Mouse (Mus musculus) MEL (cell line): ENCODE results near the gene Pcyt1b.

Experiments used
- CTCF ChIP-seq, 3 experiments: IDR thresholded peaks in 2 of 3; conservative IDR thresholded peaks in 1 of 3; 2 replicates each; pipeline ENCODE4 v1.5.1; 2011 to 2012; ENCODE audit warnings: low read length in 3 of 3, low read depth in 2 of 3, mild to moderate bottlenecking in 2 of 3, improper control_type of control experiment in 1 of 3, inconsistent platforms in 1 of 3, mixed read lengths in 1 of 3, moderate library complexity in 1 of 3; ENCODE audit not compliant: control insufficient read depth in 1 of 3, insufficient read depth in 1 of 3, poor library complexity in 1 of 3, severe bottlenecking in 1 of 3
- E2F4 ChIP-seq: IDR thresholded peaks from 2 replicates; pipeline ENCODE4 v1.6.1; 2011; ENCODE audit warnings: low read depth, low read length, improper control_type of control experiment, borderline replicate concordance
- EP300 ChIP-seq, 2 experiments: IDR thresholded peaks; 2 replicates each; pipeline ENCODE4 v1.6.1; 2011; ENCODE audit warnings: improper control_type of control experiment in 2 of 2, low read length in 2 of 2, low read depth in 1 of 2, mild to moderate bottlenecking in 1 of 2
- MAFK ChIP-seq: IDR thresholded peaks from 2 replicates; pipeline ENCODE4 v1.6.1; 2011; ENCODE audit warnings: low read depth, mild to moderate bottlenecking, low read length, improper control_type of control experiment, borderline replicate concordance
- ZMIZ1 ChIP-seq: IDR thresholded peaks from 2 replicates; pipeline ENCODE4 v1.6.1; 2012; ENCODE audit warnings: low read depth, mild to moderate bottlenecking, inconsistent platforms, low read length, improper control_type of control experiment, moderate library complexity

- TF ChIP-seq E2F4: no peak
- no peak for TF ChIP-seq CTCF (IDR thresholded peaks at IDR 0.05 in 2 of 3, conservative IDR thresholded peaks at IDR 0.05 in 1 of 3; ENCODE audit: control insufficient read depth in 1 of 3, insufficient read depth in 1 of 3, low read depth in 2 of 3, low read length in 3 of 3, poor library complexity in 1 of 3, severe bottlenecking in 1 of 3)
- TF ChIP-seq EP300 (IDR thresholded peaks at IDR 0.05; ENCODE audit: low read depth in 1 of 2, low read length in 2 of 2): no peak
- no peak for TF ChIP-seq ZMIZ1
- no peak for TF ChIP-seq MAFK
These were observed 76.2 kb downstream of the Pcyt1b start for GRCm38 (mm10) chrX:93730854-93731253.
